Mouse (Mus musculus): ENCODE measurements around the gene Trim33.

The Trim33 gene

GRCm38 (mm10) chr3:103279182-103280149, at the start of gene Trim33:
Trim33 (plus strand) TSS chr3:103279293.
- DNase-seq (ENCODE audit: low spot score in 2 of 2): peak; percentile 90 to 93

- no peak for DNase-seq (ENCODE audit: low spot score in 2 of 2)
Observed at GRCm38 (mm10) chr3:103232398-103232797, 46.7 kb upstream of the Trim33 start.

- no peak for DNase-seq (ENCODE audit: low spot score in 2 of 2)
Observed at GRCm38 (mm10) chr3:103241524-103241923, 37.6 kb upstream of the Trim33 start.

- DNase-seq (ENCODE audit: low spot score in 2 of 2): no peak
Observed at GRCm38 (mm10) chr3:103242156-103242555, 36.9 kb upstream of the Trim33 start.

- no peak for DNase-seq (ENCODE audit: low spot score in 2 of 2)
Observed at GRCm38 (mm10) chr3:103243491-103243890, 35.6 kb upstream of the Trim33 start.

- no peak for DNase-seq (ENCODE audit: low spot score in 2 of 2)
Observed at GRCm38 (mm10) chr3:103246627-103247260, 32.3 kb upstream of the Trim33 start.

GRCm38 (mm10) chr3:103256089-103256819, 22.8 kb upstream of the Trim33 start:
- DNase-seq (ENCODE audit: low spot score in 2 of 2): no peak

- no peak for DNase-seq (ENCODE audit: low spot score in 2 of 2)
Observed at GRCm38 (mm10) chr3:103262802-103263417, 16.2 kb upstream of the Trim33 start.

GRCm38 (mm10) chr3:103278561-103279181, 422 bp upstream of the Trim33 start:
- DNase-seq (ENCODE audit: low spot score in 2 of 2): peak; percentile 57

- peak; percentile 70 to 71 for DNase-seq (ENCODE audit: low spot score in 2 of 2)
Observed at GRCm38 (mm10) chr3:103280241-103280761, 1.2 kb downstream of the Trim33 start.

- peak in 1 of 2 experiments; percentile 18 for DNase-seq (ENCODE audit: low spot score in 2 of 2)
Observed at GRCm38 (mm10) chr3:103280875-103281274, 1.8 kb downstream of the Trim33 start.

GRCm38 (mm10) chr3:103288761-103289160, 9.7 kb downstream of the Trim33 start:
- no peak for DNase-seq (ENCODE audit: low spot score in 2 of 2)

GRCm38 (mm10) chr3:103291087-103291486, 12.0 kb downstream of the Trim33 start:
- no peak for DNase-seq (ENCODE audit: low spot score in 2 of 2)

- DNase-seq (ENCODE audit: low spot score in 2 of 2): no peak
Observed at GRCm38 (mm10) chr3:103305411-103305982, 26.4 kb downstream of the Trim33 start.

- DNase-seq (ENCODE audit: low spot score in 2 of 2): no peak
Observed at GRCm38 (mm10) chr3:103309252-103309651, 30.2 kb downstream of the Trim33 start.

GRCm38 (mm10) chr3:103309750-103310149, 30.7 kb downstream of the Trim33 start:
- DNase-seq (ENCODE audit: low spot score in 2 of 2): no peak

- no peak for DNase-seq (ENCODE audit: low spot score in 2 of 2)
Observed at GRCm38 (mm10) chr3:103314291-103314690, 35.2 kb downstream of the Trim33 start.

- no peak for DNase-seq (ENCODE audit: low spot score in 2 of 2)
Observed at GRCm38 (mm10) chr3:103335371-103335770, 56.3 kb downstream of the Trim33 start.

GRCm38 (mm10) chr3:103346658-103347057, 67.6 kb downstream of the Trim33 start:
- no peak for DNase-seq (ENCODE audit: low spot score in 2 of 2)

GRCm38 (mm10) chr3:103353518-103353917, 74.4 kb downstream of the Trim33 start:
- no peak for DNase-seq (ENCODE audit: low spot score in 2 of 2)

GRCm38 (mm10) chr3:103354041-103354440, 74.9 kb downstream of the Trim33 start:
- no peak for DNase-seq (ENCODE audit: low spot score in 2 of 2)

Data from spleen, postnatal 10 days (tissue).